Mouse (Mus musculus) cortical plate, adult 2 months (tissue): ENCODE data around the gene Mrpl27. TPM values are rescaled to one million over a fixed set of nuclear protein-coding genes. Genes with fewer than 3 reads are reported as not detected.
A peak's percentile ranks its signal among the peaks of the same experiment; 100 is the strongest.
"Not testable (repeated sequence)": the region's sequence is repeated elsewhere in the genome, so short reads cannot be mapped to it uniquely, and the experiment has no call there.

ENCODE experiments used
- H3K27ac ChIP-seq: fragments of 200-500 bp; 2 replicates; pipeline ENCODE4 v1.5.1; 2012; ENCODE audit warnings: low read length, control low read depth, inconsistent platforms; ENCODE audit not compliant: insufficient read depth
- H3K4me1 ChIP-seq: fragments of 200-500 bp; 2 replicates; pipeline ENCODE4 v1.6.1; 2011; ENCODE audit warnings: low read length; ENCODE audit not compliant: control insufficient read depth, insufficient read depth
- H3K4me3 ChIP-seq: fragments of 200-500 bp; 2 replicates; pipeline ENCODE4 v1.5.1; 2011; ENCODE audit warnings: mild to moderate bottlenecking, low read length, control low read depth; ENCODE audit not compliant: insufficient read depth
- CTCF ChIP-seq: fragments of 200-500 bp; IDR thresholded peaks from 2 replicates; pipeline ENCODE4 v1.5.1; 2011; ENCODE audit warnings: mild to moderate bottlenecking, control low read depth, low read length; ENCODE audit not compliant: insufficient read depth; ENCODE audit errors: extremely low read depth
- POLR2A ChIP-seq: fragments of 200-500 bp; IDR thresholded peaks from 2 replicates; pipeline ENCODE4 v1.6.1; 2011; ENCODE audit warnings: mild to moderate bottlenecking, low read length, control low read depth; ENCODE audit not compliant: insufficient read depth; ENCODE audit errors: extremely low read depth
- polyA plus RNA-seq: library from polyadenylated mRNA; depleted of rRNA; stranded (reverse); fragments of >200 nt; gene quantifications from 2 replicates; pipeline ENCODE4 v1.2.3, GENCODE M21; 2012

Mrpl27 gene
- polyA plus RNA-seq, 1 experiment: 122 TPM

DNA sequence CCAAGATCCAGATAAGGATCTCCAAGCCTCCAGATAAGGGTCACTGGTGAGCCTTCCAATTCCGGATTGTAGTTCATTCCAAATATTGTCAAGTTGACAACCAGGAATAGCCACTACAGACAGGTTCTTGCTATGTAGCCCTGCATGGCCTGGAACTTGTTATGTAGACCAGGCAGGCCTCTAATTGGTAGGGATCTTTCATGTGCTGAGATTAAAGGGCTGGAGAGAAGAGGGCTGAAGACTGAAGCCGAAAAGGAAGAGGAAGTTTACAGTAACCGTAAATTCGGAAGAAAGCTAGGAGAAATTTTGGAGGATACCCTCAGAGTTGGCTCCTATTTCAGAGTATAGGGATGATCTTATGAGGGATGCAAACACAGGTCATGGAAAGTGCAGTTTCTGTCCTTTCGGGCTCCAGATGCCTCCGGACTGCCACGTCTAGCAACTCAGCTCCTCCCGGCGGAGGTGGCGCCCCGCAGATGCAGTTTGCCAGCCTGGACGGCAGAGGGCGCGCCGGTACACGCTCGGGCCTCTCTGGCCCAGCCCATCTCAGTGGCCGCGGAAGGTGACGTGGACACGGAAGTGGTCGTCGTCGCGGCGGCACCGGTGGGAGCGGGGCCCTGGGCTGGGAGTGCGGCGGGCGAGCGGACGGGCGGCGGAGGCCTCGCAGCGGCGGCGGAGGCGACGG lies 24.2 kb upstream of the Mrpl27 start, which contains the start of gene Lrrc59:
TSS of gene Lrrc59 (plus strand) at position 569 of the 685 bp plus-strand sequence.
- H3K4me3 ChIP-seq: peak within 1 kb of the TSS; percentile 91
- H3K4me1 ChIP-seq: peaks cover 2% of the 10 kb centered on the region; the same call in 1 of the 2 replicates
- peak within 1 kb of the TSS; percentile 36; the same call in 1 of the 2 replicates for H3K27ac ChIP-seq
- TF ChIP-seq CTCF (peak; percentile 77), POLR2A (peak; percentile 52; the same call in 1 of the 2 replicates)

DNA sequence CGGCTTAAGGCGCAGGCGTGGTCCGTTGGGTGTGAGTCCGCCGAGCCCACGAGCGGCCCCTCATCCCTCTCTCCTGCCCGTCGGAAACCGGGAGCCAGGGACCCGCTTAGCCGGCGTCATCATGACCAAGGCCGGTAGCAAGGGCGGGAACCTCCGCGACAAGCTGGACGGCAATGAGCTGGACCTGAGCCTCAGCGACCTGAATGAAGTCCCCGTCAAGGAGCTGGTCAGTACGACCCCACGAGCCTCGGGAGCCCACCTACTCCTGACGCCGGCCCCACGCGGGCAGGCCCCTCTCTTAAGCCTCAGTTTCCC lies 23.7 kb upstream of the Mrpl27 start:
- H3K27ac ChIP-seq: peak overlapping the region; percentile 36; the same call in 1 of the 2 replicates
- H3K4me1 ChIP-seq: peaks cover 2% of the 10 kb centered on the region; the same call in 1 of the 2 replicates
- H3K4me3 ChIP-seq: peak overlapping the region; percentile 91
- TF ChIP-seq POLR2A (no peak), CTCF (no peak)

DNA sequence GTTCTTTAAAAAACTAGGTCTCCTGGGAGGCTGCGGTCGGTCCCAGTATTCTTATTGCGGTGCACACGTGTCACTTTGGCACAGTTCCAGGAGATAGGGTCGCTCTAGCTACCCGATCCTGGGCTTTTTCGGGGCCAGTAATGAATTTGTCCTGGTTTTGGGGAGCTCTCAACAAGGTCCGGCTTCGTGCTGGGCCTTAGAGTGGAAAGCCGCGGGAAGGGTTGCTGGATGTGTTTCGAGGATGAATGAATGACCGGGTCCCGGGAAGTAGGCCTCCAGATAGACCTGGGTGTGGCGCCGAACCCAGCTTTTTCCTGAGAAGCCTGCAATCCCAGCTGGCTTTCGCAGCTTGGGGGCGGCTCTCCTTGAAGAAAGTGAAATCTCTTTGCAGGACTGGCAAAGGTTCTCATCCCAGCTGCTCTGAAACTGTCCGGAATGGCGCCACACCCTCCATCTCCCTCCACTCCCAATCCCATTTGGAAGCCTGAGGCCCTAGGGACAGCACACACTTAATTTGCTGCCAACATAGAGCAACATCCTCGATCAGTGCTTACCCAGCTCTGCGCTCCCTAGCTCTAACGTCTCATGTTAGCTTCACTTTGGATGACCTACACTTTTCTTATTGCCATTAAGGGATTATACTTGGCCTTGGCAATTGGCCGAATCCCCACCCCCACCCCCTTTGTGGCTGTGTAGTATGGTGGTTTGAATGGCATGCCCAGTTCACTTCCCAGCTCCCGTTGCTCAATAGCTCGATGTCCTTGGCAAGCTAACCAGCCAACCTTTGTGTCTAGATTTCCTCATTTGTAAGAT lies 23.2 kb upstream of the Mrpl27 start:
- H3K27ac ChIP-seq: no peak overlapping the region
- TF ChIP-seq POLR2A (no peak), CTCF (no peak)
- peaks cover 2% of the 10 kb centered on the region; the same call in 1 of the 2 replicates for H3K4me1 ChIP-seq
- peak overlapping the region; percentile 91 for H3K4me3 ChIP-seq

DNA sequence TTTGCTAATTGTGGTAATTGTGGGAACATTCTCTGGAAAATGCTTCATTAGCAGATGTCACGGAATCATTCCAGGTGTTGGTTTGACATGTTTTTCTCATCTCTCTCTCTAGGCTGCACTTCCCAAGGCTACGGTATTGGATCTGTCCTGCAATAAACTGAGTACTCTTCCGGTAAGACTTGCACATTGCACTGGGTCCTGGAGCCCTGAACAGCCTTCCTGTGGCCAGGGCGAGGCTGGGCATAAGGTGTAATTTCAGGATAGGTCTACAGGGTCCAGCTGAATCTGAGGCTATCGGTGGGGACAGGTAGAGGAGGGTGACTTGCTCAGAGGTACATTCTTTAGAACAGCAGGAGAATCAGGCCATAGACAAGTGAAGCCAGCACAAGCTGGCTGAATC lies 21.6 kb upstream of the Mrpl27 start:
- no peak for TF ChIP-seq POLR2A
- Histone ChIP-seq H3K4me1 (peaks cover 2% of the 10 kb centered on the region; the same call in 1 of the 2 replicates), H3K4me3 (no peak overlapping the region), H3K27ac (no peak overlapping the region)

DNA sequence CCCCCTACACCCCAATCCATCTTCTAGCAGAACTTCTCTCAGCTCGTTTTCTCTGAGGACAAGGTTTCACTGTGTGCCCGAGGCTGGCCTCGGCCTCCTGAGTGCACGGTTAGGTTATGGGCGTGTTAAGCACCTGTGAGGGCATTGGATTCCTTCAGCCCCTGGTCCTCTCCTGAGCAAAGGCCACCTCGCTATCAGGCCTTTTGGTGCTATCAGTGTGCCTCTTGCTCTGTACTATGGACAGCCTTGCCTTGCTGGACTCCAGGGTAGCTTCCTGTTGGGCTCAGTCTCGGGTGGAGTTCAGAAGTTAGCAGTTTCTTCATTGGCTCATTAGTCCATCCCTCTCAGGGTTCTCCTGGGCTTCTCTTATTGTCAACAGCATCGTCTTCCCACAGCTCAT lies 20.6 kb upstream of the Mrpl27 start:
- Histone ChIP-seq H3K4me3 (no peak overlapping the region), H3K27ac (no peak overlapping the region), H3K4me1 (peaks cover 2% of the 10 kb centered on the region; the same call in 1 of the 2 replicates)
- TF ChIP-seq CTCF: no peak
- TF ChIP-seq POLR2A: no peak

DNA sequence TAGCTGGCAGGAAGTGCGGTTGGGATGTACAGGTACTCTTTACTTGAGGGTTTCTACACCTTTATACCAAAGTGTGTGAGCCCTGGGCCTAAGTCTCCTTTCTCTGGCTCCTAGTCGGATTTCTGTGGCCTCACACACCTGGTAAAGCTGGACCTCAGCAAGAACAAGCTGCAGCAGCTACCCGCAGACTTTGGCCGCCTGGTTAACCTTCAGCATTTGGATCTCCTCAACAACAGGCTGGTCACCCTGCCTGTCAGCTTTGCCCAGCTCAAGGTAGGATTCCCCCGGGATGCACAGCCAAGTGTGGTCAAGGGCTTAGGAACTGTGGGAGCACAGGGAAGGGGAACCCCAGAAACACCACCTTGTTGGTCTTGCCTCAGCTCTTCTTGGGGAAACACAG lies 19.1 kb upstream of the Mrpl27 start:
- Histone ChIP-seq H3K4me1 (peaks cover 2% of the 10 kb centered on the region; the same call in 1 of the 2 replicates), H3K27ac (no peak overlapping the region), H3K4me3 (no peak overlapping the region)
- TF ChIP-seq POLR2A: no peak
- no peak for TF ChIP-seq CTCF

DNA sequence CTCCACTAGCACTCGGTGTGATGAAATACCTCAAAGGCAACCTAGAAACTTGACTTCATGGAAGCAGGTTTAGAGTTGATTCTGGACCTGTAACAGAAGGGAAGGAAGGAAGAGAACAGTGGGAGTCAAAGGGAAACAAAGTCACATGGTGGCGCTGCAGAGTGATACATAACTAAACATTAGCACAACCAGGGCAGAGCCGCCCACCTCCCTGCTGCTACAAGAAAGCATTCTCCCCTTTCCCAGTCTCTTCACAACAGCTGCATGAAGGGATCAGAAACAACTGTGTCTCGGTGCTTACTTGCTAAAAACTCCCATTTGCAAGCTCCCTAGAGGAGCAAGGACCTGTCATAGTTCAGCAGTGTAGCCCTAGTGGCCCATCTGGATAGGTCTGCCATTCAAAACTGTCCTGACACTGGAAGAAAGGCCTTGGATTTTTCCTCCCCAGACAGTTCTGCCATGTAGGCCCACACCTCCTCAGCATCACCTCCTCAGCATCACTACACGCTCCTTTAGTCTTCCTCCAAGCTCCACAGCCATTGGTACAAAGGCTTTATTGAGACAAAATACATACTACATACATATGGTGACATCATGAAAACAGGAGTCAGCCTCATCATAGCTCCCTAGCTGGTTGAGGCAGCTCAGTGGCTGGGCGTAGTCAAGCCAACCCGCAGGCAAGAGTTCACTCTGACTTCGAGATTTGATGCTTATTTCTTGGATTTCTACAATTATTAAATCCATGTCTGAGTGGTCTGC lies 8.9 kb upstream of the Mrpl27 start:
- TF ChIP-seq POLR2A: no peak
- no peak for TF ChIP-seq CTCF
- Histone ChIP-seq H3K4me1 (no peaks in the 10 kb centered on the region), H3K27ac (no peak overlapping the region), H3K4me3 (no peak overlapping the region)

DNA sequence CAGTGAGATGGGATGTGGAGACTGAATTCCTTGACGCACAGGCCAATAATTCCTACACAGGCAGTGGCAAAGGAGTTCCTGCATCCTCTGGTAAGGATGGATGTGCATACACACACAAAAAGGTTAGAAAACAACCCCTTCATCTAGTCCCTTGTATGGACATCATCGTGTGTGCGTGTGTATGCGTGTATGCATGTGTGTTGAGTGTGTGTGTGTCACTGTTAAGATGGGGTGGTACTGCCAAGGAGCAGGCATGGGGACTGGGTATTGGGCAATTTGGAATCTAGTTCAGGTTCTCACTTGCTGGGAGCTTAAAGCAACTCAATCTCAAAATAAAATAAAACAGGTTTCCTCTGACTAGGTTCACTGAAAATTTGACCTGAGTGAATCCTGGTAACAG lies 7.1 kb upstream of the Mrpl27 start:
- no peaks in the 10 kb centered on the region for H3K4me1 ChIP-seq
- TF ChIP-seq CTCF: no peak
- no peak overlapping the region for H3K27ac ChIP-seq
- H3K4me3 ChIP-seq: no peak overlapping the region

DNA sequence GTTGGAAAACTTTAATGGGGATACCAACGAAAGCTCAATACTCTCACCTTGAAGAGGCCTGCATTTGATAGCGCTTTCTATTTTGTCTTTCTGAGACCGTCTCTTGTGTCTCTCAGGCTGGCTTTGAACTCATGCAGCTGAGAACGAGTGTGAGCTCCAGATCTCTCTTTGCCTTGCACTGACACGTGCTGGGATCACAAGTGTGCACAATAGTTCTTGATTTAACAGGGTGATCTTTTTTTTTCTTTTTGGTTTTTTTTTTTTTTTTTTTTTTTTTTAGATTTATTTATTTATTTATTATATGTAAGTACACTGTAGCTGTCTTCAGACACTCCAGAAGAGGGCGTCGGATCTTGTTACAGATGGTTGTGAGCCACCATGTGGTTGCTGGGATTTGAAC lies 2.3 kb upstream of the Mrpl27 start:
- not testable (repeated sequence) for H3K4me1 ChIP-seq, H3K4me3 ChIP-seq, H3K27ac ChIP-seq

DNA sequence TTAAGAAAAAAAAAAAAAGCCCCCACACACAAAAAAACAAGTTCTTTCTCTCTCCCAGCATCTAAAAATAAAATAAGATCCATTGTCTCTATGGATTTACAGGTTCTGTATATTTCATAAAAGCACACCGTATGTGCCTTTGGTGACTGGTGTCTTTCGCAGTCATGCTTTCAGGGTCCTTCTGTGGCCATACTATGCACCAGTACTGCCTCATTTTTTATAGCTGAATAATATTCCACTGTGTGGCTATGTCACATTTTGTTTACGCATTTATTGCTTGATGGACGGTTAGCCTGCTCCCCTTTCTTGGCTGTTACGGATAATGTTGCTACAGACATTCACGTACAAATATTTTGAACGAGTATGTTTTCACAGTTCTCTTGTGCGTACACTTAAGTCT lies 594 bp upstream of the Mrpl27 start:
- TF ChIP-seq POLR2A (no peak), CTCF (no peak)
- Histone ChIP-seq H3K4me1 (peaks cover 6% of the 10 kb centered on the region; the same call in 1 of the 2 replicates), H3K4me3 (no peak overlapping the region), H3K27ac (no peak overlapping the region)

DNA sequence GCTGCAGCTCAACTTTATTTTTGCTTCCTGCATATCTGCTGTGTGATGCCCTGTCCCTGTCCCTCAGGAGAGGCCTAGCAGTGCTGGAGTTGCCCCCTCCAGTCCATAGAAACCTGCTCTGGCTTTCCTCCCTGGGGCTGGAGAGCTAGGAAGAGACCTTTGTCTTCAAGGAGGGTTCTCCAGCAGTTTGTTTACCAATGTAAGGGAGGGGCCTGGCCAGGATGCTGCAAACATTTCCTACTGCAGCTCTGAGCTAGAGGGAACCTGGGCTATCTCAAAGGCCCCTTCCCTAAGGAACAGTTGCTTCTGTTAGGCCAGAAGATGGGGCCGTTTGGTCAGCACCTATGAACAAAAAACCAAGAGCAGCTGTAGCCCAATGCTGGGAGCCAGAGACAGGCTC lies 7.8 kb downstream of the Mrpl27 start:
- H3K27ac ChIP-seq: no peak overlapping the region
- H3K4me3 ChIP-seq: no peak overlapping the region
- TF ChIP-seq POLR2A (no peak), CTCF (no peak)
- H3K4me1 ChIP-seq: no peaks in the 10 kb centered on the region
